Mouse (Mus musculus): Measurements from ENCODE around the gene Vkorc1l1.
A peak's percentile ranks its signal among the peaks of the same experiment; 100 is the strongest.

Vkorc1l1 gene

GRCm38 (mm10) chr5:130001356-130001987 lies 59.7 kb downstream of the Vkorc1l1 start:
- no peak for DNase-seq (ENCODE audit: low read depth, low spot score)

- peak; percentile 87 for DNase-seq (ENCODE audit: low read depth, low spot score)
Observed at GRCm38 (mm10) chr5:130002301-130003146, 60.8 kb downstream of the Vkorc1l1 start, which contains the start of gene Gusb. Gusb (minus strand) TSS chr5:130003049.

- no peak for DNase-seq (ENCODE audit: low read depth, low spot score)
Observed at GRCm38 (mm10) chr5:130003229-130003628, 61.5 kb downstream of the Vkorc1l1 start.

- DNase-seq (ENCODE audit: low read depth, low spot score), result no peak
Observed at GRCm38 (mm10) chr5:130007344-130007743, 65.6 kb downstream of the Vkorc1l1 start.

GRCm38 (mm10) chr5:130008034-130008590 lies 66.3 kb downstream of the Vkorc1l1 start:
- DNase-seq (ENCODE audit: low read depth, low spot score), result no peak

GRCm38 (mm10) chr5:130009784-130010183 lies 68.0 kb downstream of the Vkorc1l1 start:
- DNase-seq (ENCODE audit: low read depth, low spot score), result no peak

- DNase-seq (ENCODE audit: low read depth, low spot score), result no peak
Observed at GRCm38 (mm10) chr5:130010961-130011360, 69.2 kb downstream of the Vkorc1l1 start.

- DNase-seq (ENCODE audit: low read depth, low spot score), result no peak
Observed at GRCm38 (mm10) chr5:130015104-130015503, 73.3 kb downstream of the Vkorc1l1 start.

- DNase-seq (ENCODE audit: low read depth, low spot score), result no peak
Observed at GRCm38 (mm10) chr5:130019461-130019860, 77.7 kb downstream of the Vkorc1l1 start.

GRCm38 (mm10) chr5:130021361-130021966 lies 79.7 kb downstream of the Vkorc1l1 start:
- no peak for DNase-seq (ENCODE audit: low read depth, low spot score)

GRCm38 (mm10) chr5:130022366-130022765 lies 80.6 kb downstream of the Vkorc1l1 start:
- no peak for DNase-seq (ENCODE audit: low read depth, low spot score)

GRCm38 (mm10) chr5:130023067-130023766 lies 81.4 kb downstream of the Vkorc1l1 start:
- no peak for DNase-seq (ENCODE audit: low read depth, low spot score)

GRCm38 (mm10) chr5:130023767-130024539 lies 82.2 kb downstream of the Vkorc1l1 start:
- peak; percentile 81 for DNase-seq (ENCODE audit: low read depth, low spot score)

GRCm38 (mm10) chr5:130027134-130027533 lies 85.4 kb downstream of the Vkorc1l1 start:
- no peak for DNase-seq (ENCODE audit: low read depth, low spot score)

GRCm38 (mm10) chr5:130027696-130028095 lies 85.9 kb downstream of the Vkorc1l1 start:
- no peak for DNase-seq (ENCODE audit: low read depth, low spot score)

GRCm38 (mm10) chr5:130029142-130029897 lies 87.5 kb downstream of the Vkorc1l1 start, which contains the start of the genes Asl and Crcp:
Asl (minus strand) TSS chr5:130029247.
Crcp (plus strand) TSS chr5:130029290.
- peak; percentile 66 for DNase-seq (ENCODE audit: low read depth, low spot score)

- DNase-seq (ENCODE audit: low read depth, low spot score), result no peak
Observed at GRCm38 (mm10) chr5:130031410-130032390, 89.9 kb downstream of the Vkorc1l1 start.

GRCm38 (mm10) chr5:130033869-130034268 lies 92.1 kb downstream of the Vkorc1l1 start:
- DNase-seq (ENCODE audit: low read depth, low spot score), result no peak
